Mouse (Mus musculus): ENCODE data around the gene Tbc1d9b.

Tbc1d9b gene

GRCm38 (mm10) chr11:50176351-50176750 is 45.2 kb downstream of the Tbc1d9b start:
- no peak for DNase-seq (ENCODE audit: low spot score in 2 of 2)

GRCm38 (mm10) chr11:50177111-50177510 is 45.9 kb downstream of the Tbc1d9b start:
- no peak for DNase-seq (ENCODE audit: low spot score in 2 of 2)

GRCm38 (mm10) chr11:50178532-50179488 is 47.6 kb downstream of the Tbc1d9b start:
- no peak for DNase-seq (ENCODE audit: low spot score in 2 of 2)

GRCm38 (mm10) chr11:50180478-50181231 is 49.5 kb downstream of the Tbc1d9b start:
- DNase-seq (ENCODE audit: low spot score in 2 of 2): no peak

GRCm38 (mm10) chr11:50182702-50183101 is 51.5 kb downstream of the Tbc1d9b start:
- DNase-seq (ENCODE audit: low spot score in 2 of 2): no peak

- DNase-seq (ENCODE audit: low spot score in 2 of 2): no peak
Measured at GRCm38 (mm10) chr11:50184788-50185187, 53.6 kb downstream of the Tbc1d9b start.

- no peak for DNase-seq (ENCODE audit: low spot score in 2 of 2)
Measured at GRCm38 (mm10) chr11:50188682-50189081, 57.5 kb downstream of the Tbc1d9b start.

- DNase-seq (ENCODE audit: low spot score in 2 of 2): no peak
Measured at GRCm38 (mm10) chr11:50190362-50190761, 59.2 kb downstream of the Tbc1d9b start.

GRCm38 (mm10) chr11:50192278-50192677 is 61.1 kb downstream of the Tbc1d9b start:
- DNase-seq (ENCODE audit: low spot score in 2 of 2): no peak

GRCm38 (mm10) chr11:50194070-50194469 is 62.9 kb downstream of the Tbc1d9b start:
- no peak for DNase-seq (ENCODE audit: low spot score in 2 of 2)

- DNase-seq (ENCODE audit: low spot score in 2 of 2): no peak
Measured at GRCm38 (mm10) chr11:50194793-50195192, 63.6 kb downstream of the Tbc1d9b start.

- no peak for DNase-seq (ENCODE audit: low spot score in 2 of 2)
Measured at GRCm38 (mm10) chr11:50197500-50197899, 66.3 kb downstream of the Tbc1d9b start.

- DNase-seq (ENCODE audit: low spot score in 2 of 2): no peak
Measured at GRCm38 (mm10) chr11:50198219-50198846, 67.1 kb downstream of the Tbc1d9b start.

- DNase-seq (ENCODE audit: low spot score in 2 of 2): no peak
Measured at GRCm38 (mm10) chr11:50198916-50199315, 67.7 kb downstream of the Tbc1d9b start.

- no peak for DNase-seq (ENCODE audit: low spot score in 2 of 2)
Measured at GRCm38 (mm10) chr11:50200613-50201012, 69.4 kb downstream of the Tbc1d9b start.

- DNase-seq (ENCODE audit: low spot score in 2 of 2): no peak
Measured at GRCm38 (mm10) chr11:50201590-50201989, 70.4 kb downstream of the Tbc1d9b start.

GRCm38 (mm10) chr11:50203302-50203827 is 72.2 kb downstream of the Tbc1d9b start:
- no peak for DNase-seq (ENCODE audit: low spot score in 2 of 2)

GRCm38 (mm10) chr11:50205434-50205833 is 74.2 kb downstream of the Tbc1d9b start:
- DNase-seq (ENCODE audit: low spot score in 2 of 2): peak in 1 of 2 experiments; percentile 44

GRCm38 (mm10) chr11:50206037-50206436 is 74.8 kb downstream of the Tbc1d9b start:
- DNase-seq (ENCODE audit: low spot score in 2 of 2): no peak

- DNase-seq (ENCODE audit: low spot score in 2 of 2): no peak
Measured at GRCm38 (mm10) chr11:50207344-50207743, 76.1 kb downstream of the Tbc1d9b start.

GRCm38 (mm10) chr11:50208039-50208438 is 76.8 kb downstream of the Tbc1d9b start:
- DNase-seq (ENCODE audit: low spot score in 2 of 2): no peak

GRCm38 (mm10) chr11:50210101-50210504 is 78.9 kb downstream of the Tbc1d9b start:
- peak; percentile 90 to 94 for DNase-seq (ENCODE audit: low spot score in 2 of 2)

All from heart, adult 9 months (tissue).